Mouse (Mus musculus): ENCODE measurements at regions not wholly inside any gene's neighbourhood (a gene's known extent, or its start where the extent isn't known, plus 50 kb on each side); places are given as distances from the start of the nearest gene placed in this dataset.
"Not testable (repeated sequence)": the region's sequence is repeated elsewhere in the genome, so short reads cannot be mapped to it uniquely, and the experiment has no call there.

- H3K36me3 ChIP-seq = no peaks in the 10 kb centered on the region
- no peak overlapping the region for H3K4me3 ChIP-seq (replicated peaks)
- no peak overlapping the region for H3K4me2 ChIP-seq
- no peak overlapping the region for H3K9ac ChIP-seq
- H3K4me1 ChIP-seq = no peaks in the 10 kb centered on the region
- no peaks in the 10 kb centered on the region for H3K9me3 ChIP-seq (replicated peaks)
- ATAC-seq (replicated peaks; ENCODE audit: low FRiP score) = no peak
- no peak overlapping the region for H3K27ac ChIP-seq
- WGBS = 69% methylated on average over 4 of the region's 4 CpGs
- H3K27me3 ChIP-seq = no peaks in the 10 kb centered on the region
Measured at GRCm38 (mm10) chr14:116586742-116587141, 338.4 kb upstream of the Gpc6 start.

- no peaks in the 10 kb centered on the region for H3K36me3 ChIP-seq
- no peak overlapping the region for H3K4me2 ChIP-seq
- no peak for ATAC-seq (replicated peaks; ENCODE audit: low FRiP score)
- H3K27ac ChIP-seq = no peak overlapping the region
- H3K9ac ChIP-seq = no peak overlapping the region
- H3K4me1 ChIP-seq = no peaks in the 10 kb centered on the region
- no peaks in the 10 kb centered on the region for H3K9me3 ChIP-seq (replicated peaks)
- no peaks in the 10 kb centered on the region for H3K27me3 ChIP-seq
- H3K4me3 ChIP-seq (replicated peaks) = no peak overlapping the region
- 86% methylated on average over 2 of the region's 2 CpGs for WGBS
Measured at GRCm38 (mm10) chr14:116589529-116589928, 335.6 kb upstream of the Gpc6 start.

GRCm38 (mm10) chr14:116590111-116590510, 335.0 kb upstream of the Gpc6 start:
- Histone ChIP-seq H3K4me3 (replicated peaks) (no peak overlapping the region), H3K27me3 (no peaks in the 10 kb centered on the region), H3K36me3 (no peaks in the 10 kb centered on the region), H3K4me2 (no peak overlapping the region), H3K27ac (no peak overlapping the region), H3K9ac (no peak overlapping the region), H3K9me3 (replicated peaks) (no peaks in the 10 kb centered on the region), H3K4me1 (no peaks in the 10 kb centered on the region)
- ATAC-seq (replicated peaks; ENCODE audit: low FRiP score) = no peak
- WGBS = 93% methylated on average over 3 of the region's 3 CpGs

GRCm38 (mm10) chr14:116608130-116608529, 317.0 kb upstream of the Gpc6 start:
- 91% methylated on average over 2 of the region's 2 CpGs for WGBS
- no peak for ATAC-seq (replicated peaks; ENCODE audit: low FRiP score)
- Histone ChIP-seq H3K4me2 (no peak overlapping the region), H3K4me3 (replicated peaks) (no peak overlapping the region), H3K9me3 (replicated peaks) (no peaks in the 10 kb centered on the region), H3K9ac (no peak overlapping the region), H3K36me3 (no peaks in the 10 kb centered on the region), H3K27ac (no peak overlapping the region), H3K27me3 (no peaks in the 10 kb centered on the region), H3K4me1 (no peaks in the 10 kb centered on the region)

- H3K4me2 ChIP-seq = no peak overlapping the region
- H3K27me3 ChIP-seq = no peaks in the 10 kb centered on the region
- WGBS = 91% methylated on average over 3 of the region's 3 CpGs
- H3K4me1 ChIP-seq = no peaks in the 10 kb centered on the region
- no peaks in the 10 kb centered on the region for H3K36me3 ChIP-seq
- H3K27ac ChIP-seq = no peak overlapping the region
- ATAC-seq (replicated peaks; ENCODE audit: low FRiP score) = no peak
- no peaks in the 10 kb centered on the region for H3K9me3 ChIP-seq (replicated peaks)
- H3K4me3 ChIP-seq (replicated peaks) = no peak overlapping the region
- no peak overlapping the region for H3K9ac ChIP-seq
Measured at GRCm38 (mm10) chr14:116611210-116611609, 313.9 kb upstream of the Gpc6 start.

GRCm38 (mm10) chr14:116632181-116632580, 292.9 kb upstream of the Gpc6 start:
- H3K9ac ChIP-seq = no peak overlapping the region
- H3K4me2 ChIP-seq = no peak overlapping the region
- no peaks in the 10 kb centered on the region for H3K27me3 ChIP-seq
- no peaks in the 10 kb centered on the region for H3K4me1 ChIP-seq
- H3K4me3 ChIP-seq (replicated peaks) = no peak overlapping the region
- H3K27ac ChIP-seq = no peak overlapping the region
- H3K36me3 ChIP-seq = no peaks in the 10 kb centered on the region
- WGBS = 70% methylated on average over 2 of the region's 2 CpGs
- H3K9me3 ChIP-seq (replicated peaks) = no peaks in the 10 kb centered on the region
- ATAC-seq (replicated peaks; ENCODE audit: low FRiP score) = no peak

GRCm38 (mm10) chr14:116642091-116642490, 283.0 kb upstream of the Gpc6 start:
- Histone ChIP-seq H3K9ac (no peak overlapping the region), H3K9me3 (replicated peaks) (no peaks in the 10 kb centered on the region), H3K27ac (no peak overlapping the region), H3K4me3 (replicated peaks) (no peak overlapping the region), H3K4me1 (no peaks in the 10 kb centered on the region), H3K36me3 (no peaks in the 10 kb centered on the region), H3K27me3 (no peaks in the 10 kb centered on the region), H3K4me2 (no peak overlapping the region)
- ATAC-seq (replicated peaks; ENCODE audit: low FRiP score) = no peak

- Histone ChIP-seq H3K27me3 (no peaks in the 10 kb centered on the region), H3K27ac (no peak overlapping the region), H3K4me2 (no peak overlapping the region), H3K9ac (no peak overlapping the region), H3K4me1 (no peaks in the 10 kb centered on the region), H3K4me3 (replicated peaks) (no peak overlapping the region), H3K9me3 (replicated peaks) (no peaks in the 10 kb centered on the region), H3K36me3 (no peaks in the 10 kb centered on the region)
- WGBS = 82% methylated on average over 9 of the region's 9 CpGs
- ATAC-seq (replicated peaks; ENCODE audit: low FRiP score) = no peak
Measured at GRCm38 (mm10) chr14:116651897-116652296, 273.2 kb upstream of the Gpc6 start.

- Histone ChIP-seq H3K4me3 (replicated peaks) (no peak overlapping the region), H3K27ac (no peak overlapping the region), H3K36me3 (no peaks in the 10 kb centered on the region), H3K27me3 (no peaks in the 10 kb centered on the region), H3K9me3 (replicated peaks) (no peaks in the 10 kb centered on the region), H3K4me1 (no peaks in the 10 kb centered on the region), H3K4me2 (no peak overlapping the region), H3K9ac (no peak overlapping the region)
- no peak for ATAC-seq (replicated peaks; ENCODE audit: low FRiP score)
- 67% methylated on average over 5 of the region's 5 CpGs for WGBS
Measured at GRCm38 (mm10) chr14:116683909-116684308, 241.2 kb upstream of the Gpc6 start.

- H3K36me3 ChIP-seq = no peaks in the 10 kb centered on the region
- no peak for ATAC-seq (replicated peaks; ENCODE audit: low FRiP score)
- H3K9ac ChIP-seq = no peak overlapping the region
- no peak overlapping the region for H3K4me2 ChIP-seq
- no peak overlapping the region for H3K27ac ChIP-seq
- no peaks in the 10 kb centered on the region for H3K27me3 ChIP-seq
- H3K4me1 ChIP-seq = no peaks in the 10 kb centered on the region
- H3K9me3 ChIP-seq (replicated peaks) = no peaks in the 10 kb centered on the region
- WGBS = 89% methylated on average over 5 of the region's 5 CpGs
- H3K4me3 ChIP-seq (replicated peaks) = no peak overlapping the region
Measured at GRCm38 (mm10) chr14:116697675-116698074, 227.4 kb upstream of the Gpc6 start.

- no peaks in the 10 kb centered on the region for H3K27me3 ChIP-seq
- H3K4me1 ChIP-seq = no peaks in the 10 kb centered on the region
- WGBS = 73% methylated on average over 7 of the region's 7 CpGs
- H3K27ac ChIP-seq = no peak overlapping the region
- H3K9ac ChIP-seq = no peak overlapping the region
- H3K36me3 ChIP-seq = no peaks in the 10 kb centered on the region
- no peak for ATAC-seq (replicated peaks; ENCODE audit: low FRiP score)
- H3K4me2 ChIP-seq = no peak overlapping the region
- no peak overlapping the region for H3K4me3 ChIP-seq (replicated peaks)
- H3K9me3 ChIP-seq (replicated peaks) = no peaks in the 10 kb centered on the region
Measured at GRCm38 (mm10) chr14:116698437-116698836, 226.7 kb upstream of the Gpc6 start.

- not testable (repeated sequence) for H3K9ac ChIP-seq; H3K27ac ChIP-seq; H3K9me3 ChIP-seq (replicated peaks); ATAC-seq (replicated peaks; ENCODE audit: low FRiP score); H3K4me2 ChIP-seq; H3K27me3 ChIP-seq; H3K36me3 ChIP-seq; H3K4me3 ChIP-seq (replicated peaks); H3K4me1 ChIP-seq
- WGBS = 81% methylated on average over 6 of the region's 6 CpGs
Measured at GRCm38 (mm10) chr14:116734596-116734995, 190.5 kb upstream of the Gpc6 start.

GRCm38 (mm10) chr14:116754438-116755157, 170.5 kb upstream of the Gpc6 start:
- no peak overlapping the region for H3K4me2 ChIP-seq

More at GRCm38 (mm10) chr14:116754438-116755157, 170.5 kb upstream of the Gpc6 start:
- no peak overlapping the region for H3K4me3 ChIP-seq (replicated peaks)
- no peak overlapping the region for H3K27ac ChIP-seq
- no peaks in the 10 kb centered on the region for H3K27me3 ChIP-seq
- 84% methylated on average over 7 of the region's 7 CpGs for WGBS
- H3K9me3 ChIP-seq (replicated peaks) = no peaks in the 10 kb centered on the region
- no peak for ATAC-seq (replicated peaks; ENCODE audit: low FRiP score)
- no peaks in the 10 kb centered on the region for H3K4me1 ChIP-seq
- no peak overlapping the region for H3K9ac ChIP-seq
- H3K36me3 ChIP-seq = no peaks in the 10 kb centered on the region

Measured in kidney, embryonic 15.5 days (tissue).